Mouse (Mus musculus) CH12.LX (cell line): Measurements from ENCODE around the gene Mtfr2.

ENCODE experiments used
- CTCF ChIP-seq, 2 experiments: IDR thresholded peaks in 1 of 2; conservative IDR thresholded peaks in 1 of 2; 2 replicates each; pipeline ENCODE4 v1.5.1; 2011 to 2012; ENCODE audit warnings: low read depth in 2 of 2, low read length in 2 of 2, improper control_type of control experiment in 1 of 2, inconsistent platforms in 1 of 2, mild to moderate bottlenecking in 1 of 2, moderate library complexity in 1 of 2
- POLR2A ChIP-seq: IDR thresholded peaks from 2 replicates; pipeline ENCODE4 v1.6.1; 2011; ENCODE audit warnings: low read depth, mild to moderate bottlenecking, improper control_type of control experiment, low read length
- TBP ChIP-seq: conservative IDR thresholded peaks from 2 replicates; pipeline ENCODE4 v1.6.1; 2011; ENCODE audit warnings: low read depth, low read length, improper control_type of control experiment
- USF2 ChIP-seq: conservative IDR thresholded peaks from 2 replicates; pipeline ENCODE4 v1.6.1; 2011; ENCODE audit warnings: low read depth, low read length, improper control_type of control experiment
- ZC3H11A ChIP-seq: IDR thresholded peaks from 2 replicates; pipeline ENCODE4 v1.6.1; 2012; ENCODE audit warnings: low read depth, mild to moderate bottlenecking, inconsistent platforms, low read length, improper control_type of control experiment

- TF ChIP-seq TBP (no peak), USF2 (no peak), CTCF (conservative IDR thresholded peaks at IDR 0.05 in 1 of 2, IDR thresholded peaks at IDR 0.05 in 1 of 2; ENCODE audit: low read depth in 2 of 2, low read length in 2 of 2) (no peak), POLR2A (no peak), ZC3H11A (no peak)
Measured at GRCm38 (mm10) chr10:20310969-20311769, 36.4 kb upstream of the Mtfr2 start.
